Mouse (Mus musculus) midbrain, postnatal 0 days (tissue): ENCODE data around the gene Pycard. TPM values are rescaled to one million over a fixed set of nuclear protein-coding genes. Genes with fewer than 3 reads are reported as not detected.
A peak's percentile ranks its signal among the peaks of the same experiment; 100 is the strongest.

ENCODE experiments used
- ATAC-seq: fragments of 200-750 bp; cut with Nextera tagmentation; 2 replicates; pipeline ENCODE4 v1.8.0; 2017; ENCODE audit warnings: moderate number of reproducible peaks, mild to moderate bottlenecking, moderate TSS enrichment, moderate library complexity; ENCODE audit not compliant: low FRiP score
- DNase-seq: peaks from one replicate; pipeline ENCODE4 v3.0.0-alpha.2; 2015; ENCODE audit warnings: low spot score
- H3K27ac ChIP-seq: fragments of 300-500 bp; sonication (generic); 2 replicates; pipeline ENCODE4 v1.5.1; 2014; ENCODE audit warnings: low read depth, mild to moderate bottlenecking, low read length, mixed read lengths
- H3K27me3 ChIP-seq: fragments of 300-500 bp; sonication (generic); 2 replicates; pipeline ENCODE4 v1.6.1; 2014; ENCODE audit warnings: low read length, control low read depth, mixed read lengths; ENCODE audit not compliant: insufficient read depth
- H3K36me3 ChIP-seq: fragments of 300-500 bp; sonication (generic); 2 replicates; pipeline ENCODE4 v1.6.1; 2014; ENCODE audit warnings: low read length, control low read depth, mixed read lengths; ENCODE audit not compliant: insufficient read depth
- H3K4me1 ChIP-seq: fragments of 300-500 bp; sonication (generic); 2 replicates; pipeline ENCODE4 v1.6.1; 2014; ENCODE audit warnings: mild to moderate bottlenecking, control low read depth, antibody characterized with exemption, low read length, mixed read lengths; ENCODE audit not compliant: insufficient read depth
- H3K4me2 ChIP-seq: fragments of 300-500 bp; sonication (generic); 2 replicates; pipeline ENCODE4 v1.6.1; 2014; ENCODE audit warnings: low read depth, mild to moderate bottlenecking, low read length, mixed read lengths; ENCODE audit not compliant: poor library complexity, severe bottlenecking
- H3K4me3 ChIP-seq: fragments of 300-500 bp; sonication (generic); 2 replicates; pipeline ENCODE4 v1.5.1; 2014; ENCODE audit warnings: low read depth, mild to moderate bottlenecking, low read length, moderate library complexity
- H3K9ac ChIP-seq: fragments of 300-500 bp; sonication (generic); replicated peaks from 2 replicates; pipeline ENCODE4 v1.6.1; 2014; ENCODE audit warnings: mild to moderate bottlenecking, low read length, moderate library complexity, mixed read lengths; ENCODE audit not compliant: poor library complexity, severe bottlenecking
- H3K9me3 ChIP-seq: fragments of 300-500 bp; sonication (generic); 2 replicates; pipeline ENCODE4 v1.6.1; 2016; ENCODE audit warnings: low read length, control low read depth
- CTCF ChIP-seq: IDR thresholded peaks from 2 replicates; pipeline ENCODE4 v1.5.1; 2016; ENCODE audit warnings: antibody characterized with exemption, mild to moderate bottlenecking
- WGBS: fragments of 180-500 bp; shearing (Covaris S2); extraction: QIAGEN DNeasy Blood & Tissue Kit; methylation state at CpG from one replicate; pipeline ENCODE4 v1.1.7; 2014; 5-methylcytosine and 5-hydroxymethylcytosine counted together
- polyA plus RNA-seq: library from polyadenylated mRNA; unstranded; fragments of >200 nt; fragmentation: Nextera tagmentation; extraction: Ambion mirVana; gene quantifications from 2 replicates; pipeline ENCODE4 v1.2.1, GENCODE M21; 2015
- total RNA-seq: library from RNA; depleted of rRNA; stranded (reverse); fragments of >200 nt; gene quantifications from 2 replicates; pipeline ENCODE4 v1.2.3, GENCODE M21; 2014

The Pycard gene
- total and polyA plus RNA-seq, 2 experiments from 2014 or later: 4.3 to 7.8 TPM

- ATAC-seq: no peak
- no peak overlapping the region for H3K4me3 ChIP-seq
- no peak overlapping the region for H3K9ac ChIP-seq
- H3K4me1 ChIP-seq: no peaks in the 10 kb centered on the region
- peak; percentile 73 for DNase-seq
- no peaks in the 10 kb centered on the region for H3K36me3 ChIP-seq
- H3K27ac ChIP-seq: no peak overlapping the region
- no peaks in the 10 kb centered on the region for H3K27me3 ChIP-seq
- WGBS: 28% methylated on average over 9 of the region's 9 CpGs
- no peak for TF ChIP-seq CTCF
- no peak overlapping the region for H3K4me2 ChIP-seq
- no peaks in the 10 kb centered on the region for H3K9me3 ChIP-seq
Observed at GRCm38 (mm10) chr7:128031403-128031976, 37.8 kb upstream of the Pycard start.

DNA sequence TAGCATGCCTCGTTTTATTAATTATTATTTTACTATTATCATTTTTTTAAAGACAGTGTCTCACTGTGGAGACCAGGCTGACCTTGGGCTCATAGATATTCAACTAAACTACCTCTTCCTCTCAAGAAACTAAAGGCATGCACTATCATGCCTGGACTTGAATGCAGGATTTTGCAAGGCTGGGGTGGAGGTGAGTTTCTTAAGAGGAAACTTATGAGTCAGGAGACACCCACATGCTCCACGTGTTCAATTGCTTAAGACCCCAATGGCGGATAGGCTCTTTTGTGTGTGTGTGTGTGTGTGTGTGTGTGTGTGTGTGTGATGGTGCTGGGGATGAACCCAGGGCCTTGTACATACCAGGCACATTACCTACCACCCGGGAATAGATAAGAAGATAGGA, 31.7 kb upstream of the Pycard start:
- H3K4me2 ChIP-seq: no peak overlapping the region
- H3K36me3 ChIP-seq: no peaks in the 10 kb centered on the region
- no peaks in the 10 kb centered on the region for H3K9me3 ChIP-seq
- no peaks in the 10 kb centered on the region for H3K27me3 ChIP-seq
- no peak overlapping the region for H3K9ac ChIP-seq
- TF ChIP-seq CTCF: no peak
- no peak overlapping the region for H3K27ac ChIP-seq
- H3K4me1 ChIP-seq: no peaks in the 10 kb centered on the region
- 79% methylated on average over 4 of the region's 4 CpGs for WGBS
- H3K4me3 ChIP-seq: no peak overlapping the region
- no peak for ATAC-seq
- DNase-seq: no peak

- Histone ChIP-seq H3K27ac (no peak overlapping the region), H3K27me3 (no peaks in the 10 kb centered on the region), H3K9me3 (no peaks in the 10 kb centered on the region), H3K4me1 (no peaks in the 10 kb centered on the region), H3K9ac (no peak overlapping the region), H3K4me2 (no peak overlapping the region), H3K36me3 (no peaks in the 10 kb centered on the region), H3K4me3 (no peak overlapping the region)
- no peak for TF ChIP-seq CTCF
- 84% methylated on average over 4 of the region's 4 CpGs for WGBS
- DNase-seq: no peak
- no peak for ATAC-seq
Observed at GRCm38 (mm10) chr7:128024932-128025331, 31.3 kb upstream of the Pycard start.

GRCm38 (mm10) chr7:128024364-128024763, 30.7 kb upstream of the Pycard start:
- ATAC-seq: no peak
- H3K27me3 ChIP-seq: no peaks in the 10 kb centered on the region
- H3K27ac ChIP-seq: no peak overlapping the region
- no peak overlapping the region for H3K4me2 ChIP-seq
- no peak overlapping the region for H3K9ac ChIP-seq
- TF ChIP-seq CTCF: no peak
- H3K4me3 ChIP-seq: no peak overlapping the region
- no peak for DNase-seq
- H3K9me3 ChIP-seq: no peaks in the 10 kb centered on the region
- WGBS: 93% methylated on average over 9 of the region's 9 CpGs
- no peaks in the 10 kb centered on the region for H3K4me1 ChIP-seq
- H3K36me3 ChIP-seq: no peaks in the 10 kb centered on the region

DNA sequence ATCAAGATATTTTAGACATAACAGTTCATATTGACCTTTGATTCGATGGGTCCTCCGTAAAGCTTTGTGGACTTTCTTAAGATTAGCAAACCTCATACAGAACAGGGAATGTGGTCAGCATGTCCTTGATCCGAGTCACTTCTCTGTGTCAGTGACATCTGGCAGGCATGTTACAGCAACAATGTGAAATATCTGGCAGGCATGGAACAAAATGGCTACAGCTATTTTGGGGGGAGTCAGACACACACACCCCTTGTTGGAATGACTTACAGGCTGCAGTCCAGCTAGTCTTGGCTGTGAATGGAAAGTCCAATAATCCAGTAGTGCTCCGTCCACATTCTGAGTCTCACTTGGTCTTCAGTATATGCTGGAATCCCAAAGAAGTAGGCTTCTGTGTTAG, 29.9 kb upstream of the Pycard start:
- Histone ChIP-seq H3K9me3 (no peaks in the 10 kb centered on the region), H3K4me1 (no peaks in the 10 kb centered on the region), H3K4me3 (no peak overlapping the region), H3K27me3 (no peaks in the 10 kb centered on the region), H3K9ac (no peak overlapping the region), H3K27ac (no peak overlapping the region), H3K36me3 (no peaks in the 10 kb centered on the region), H3K4me2 (no peak overlapping the region)
- 91% methylated on average over 4 of the region's 4 CpGs for WGBS
- DNase-seq: no peak
- no peak for ATAC-seq
- TF ChIP-seq CTCF: no peak

GRCm38 (mm10) chr7:128022974-128023373, 29.3 kb upstream of the Pycard start:
- H3K9me3 ChIP-seq: no peaks in the 10 kb centered on the region
- H3K4me2 ChIP-seq: no peak overlapping the region
- ATAC-seq (no peak), DNase-seq (no peak)
- no peaks in the 10 kb centered on the region for H3K36me3 ChIP-seq
- no peak overlapping the region for H3K4me3 ChIP-seq
- WGBS: 64% methylated on average over 8 of the region's 8 CpGs
- no peak overlapping the region for H3K9ac ChIP-seq
- TF ChIP-seq CTCF: peak; percentile 52
- H3K27ac ChIP-seq: no peak overlapping the region
- H3K27me3 ChIP-seq: no peaks in the 10 kb centered on the region
- no peaks in the 10 kb centered on the region for H3K4me1 ChIP-seq
